Mouse (Mus musculus) G1E (cell line): ENCODE measurements around the gene Qser1.

Experiments used
- CTCF ChIP-seq: IDR thresholded peaks from 2 replicates; pipeline ENCODE4 v1.5.1; 2012; ENCODE audit warnings: low read depth, low read length, inconsistent platforms, mixed read lengths
- GATA2 ChIP-seq: IDR thresholded peaks from 2 replicates; pipeline ENCODE4 v1.6.1; 2012; ENCODE audit warnings: low read depth, low read length, inconsistent platforms, borderline replicate concordance
- TAL1 ChIP-seq: conservative IDR thresholded peaks from 2 replicates; pipeline ENCODE4 v1.6.1; 2012; ENCODE audit warnings: low read depth, low read length, inconsistent platforms, mixed read lengths

GRCm38 (mm10) chr2:104846638-104847414 is 30.3 kb upstream of the Qser1 start:
- TF ChIP-seq CTCF, result no peak
- TF ChIP-seq TAL1, result no peak
- TF ChIP-seq GATA2, result no peak
